Mouse (Mus musculus) lung, postnatal 0 days (tissue): Measurements from ENCODE around the gene Map2.

Experiments used
- CTCF ChIP-seq: IDR thresholded peaks from 2 replicates; pipeline ENCODE4 v1.5.1; 2016; ENCODE audit warnings: antibody characterized with exemption, mild to moderate bottlenecking
- EP300 ChIP-seq: IDR thresholded peaks from 2 replicates; pipeline ENCODE4 v1.6.1; 2016; ENCODE audit warnings: antibody characterized with exemption, mild to moderate bottlenecking, control low read depth

DNA sequence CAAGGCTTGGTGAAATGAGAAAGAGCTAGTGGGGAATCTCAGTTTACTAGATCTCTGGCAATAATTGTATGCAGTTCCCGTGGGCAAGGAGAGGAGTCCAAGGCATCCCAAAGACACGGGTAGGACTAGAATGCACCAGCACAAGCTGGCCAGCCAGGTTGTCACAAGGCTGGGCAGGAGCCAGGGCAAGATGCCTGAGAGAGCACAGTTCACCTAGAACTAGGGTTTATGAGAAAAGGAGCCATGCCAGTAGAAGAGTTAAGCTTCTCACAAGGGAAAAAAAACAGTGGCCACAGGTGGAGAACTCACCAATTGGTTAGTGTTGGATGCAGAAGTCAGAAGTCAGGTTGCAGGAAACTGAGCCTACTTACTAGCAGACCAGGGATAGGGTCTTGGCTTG lies 274.4 kb downstream of the Map2 start:
- TF ChIP-seq CTCF (no peak), EP300 (no peak)
